Mouse (Mus musculus) midbrain, embryonic 13.5 days (tissue): ENCODE measurements at regions not wholly inside any gene's neighbourhood (a gene's known extent, or its start where the extent isn't known, plus 50 kb on each side); places are given as distances from the start of the nearest gene placed in this dataset.
"Not testable (repeated sequence)": the region's sequence is repeated elsewhere in the genome, so short reads cannot be mapped to it uniquely, and the experiment has no call there.

ENCODE experiments used
- ATAC-seq: fragments of 200-750 bp; cut with Nextera tagmentation; 2 replicates; pipeline ENCODE4 v1.8.0; 2017; ENCODE audit warnings: mild to moderate bottlenecking, moderate TSS enrichment, moderate library complexity
- H3K27ac ChIP-seq: fragments of 300-500 bp; sonication (generic); 2 replicates; pipeline ENCODE4 v1.5.1; 2015; ENCODE audit warnings: inconsistent platforms, mild to moderate bottlenecking, moderate library complexity
- H3K27me3 ChIP-seq: fragments of 300-500 bp; sonication (generic); 2 replicates; pipeline ENCODE4 v1.6.1; 2015; ENCODE audit warnings: mild to moderate bottlenecking, inconsistent platforms
- H3K36me3 ChIP-seq: fragments of 300-500 bp; sonication (generic); 2 replicates; pipeline ENCODE4 v1.6.1; 2015; ENCODE audit warnings: mild to moderate bottlenecking, inconsistent platforms
- H3K4me1 ChIP-seq: fragments of 300-500 bp; sonication (generic); replicated peaks from 2 replicates; pipeline ENCODE4 v1.6.1; 2015; ENCODE audit warnings: inconsistent platforms
- H3K4me2 ChIP-seq: fragments of 300-500 bp; sonication (generic); replicated peaks from 2 replicates; pipeline ENCODE4 v1.6.1; 2015; ENCODE audit warnings: moderate library complexity, mild to moderate bottlenecking, inconsistent platforms
- H3K4me3 ChIP-seq: fragments of 300-500 bp; sonication (generic); replicated peaks from 2 replicates; pipeline ENCODE4 v1.5.1; 2015; ENCODE audit warnings: mild to moderate bottlenecking, inconsistent platforms
- H3K9ac ChIP-seq: fragments of 300-500 bp; sonication (generic); replicated peaks from 2 replicates; pipeline ENCODE4 v1.6.1; 2015; ENCODE audit warnings: mild to moderate bottlenecking, inconsistent platforms
- H3K9me3 ChIP-seq: fragments of 300-500 bp; sonication (generic); 2 replicates; pipeline ENCODE4 v1.6.1; 2016; ENCODE audit warnings: mild to moderate bottlenecking, inconsistent platforms
- WGBS: fragments of 180-500 bp; shearing (Covaris S2); methylation state at CpG from one replicate; pipeline ENCODE4 v1.1.7; 2015; 5-methylcytosine and 5-hydroxymethylcytosine counted together

DNA sequence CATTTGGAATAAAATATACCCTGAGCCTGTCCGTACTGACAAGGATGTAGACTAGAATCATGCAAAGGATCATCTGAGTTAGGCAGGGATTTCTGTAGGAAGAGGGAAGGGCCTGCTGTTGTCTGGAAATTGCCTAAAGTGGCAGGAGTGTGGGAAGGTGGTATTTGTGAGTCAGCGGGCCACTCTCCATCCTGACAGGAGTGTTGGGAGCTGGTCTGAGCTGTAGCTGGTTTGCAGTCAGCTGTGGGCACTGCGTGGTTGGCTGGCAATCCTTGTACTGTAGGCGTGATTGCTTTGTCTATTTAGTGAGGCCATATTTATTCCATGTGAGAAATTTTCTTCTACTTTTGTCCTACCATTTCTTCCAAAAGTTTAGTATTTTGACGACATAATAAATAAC lies 524.2 kb upstream of the BB014433 start:
- no peaks in the 10 kb centered on the region for H3K36me3 ChIP-seq
- no peak overlapping the region for H3K4me3 ChIP-seq
- H3K27me3 ChIP-seq: no peaks in the 10 kb centered on the region
- WGBS: 87% methylated on average over 5 of the region's 5 CpGs
- H3K4me2 ChIP-seq: no peak overlapping the region
- no peaks in the 10 kb centered on the region for H3K4me1 ChIP-seq
- H3K27ac ChIP-seq: no peak overlapping the region
- no peaks in the 10 kb centered on the region for H3K9me3 ChIP-seq
- no peak for ATAC-seq
- no peak overlapping the region for H3K9ac ChIP-seq

DNA sequence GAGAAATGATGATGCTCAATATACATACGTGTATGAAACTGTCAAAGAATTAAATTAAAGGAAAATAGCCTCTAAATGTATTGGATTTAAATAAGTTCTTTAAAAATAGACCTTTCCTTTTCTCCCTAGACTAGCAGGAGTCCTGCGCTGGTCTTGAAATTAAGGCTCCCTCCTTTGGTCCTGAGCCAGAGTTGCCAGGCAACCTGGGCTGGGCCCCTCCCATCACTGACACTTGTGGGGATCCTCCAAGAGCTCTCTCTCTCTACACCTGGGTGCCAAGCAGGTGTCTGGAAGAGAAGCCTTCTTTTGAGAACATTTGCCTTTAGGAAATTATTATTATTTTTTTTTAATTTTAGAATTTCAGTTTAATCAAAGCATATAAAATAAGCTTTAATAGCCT lies 521.9 kb upstream of the BB014433 start:
- no peak overlapping the region for H3K27ac ChIP-seq
- no peak for ATAC-seq
- H3K4me1 ChIP-seq: no peaks in the 10 kb centered on the region
- no peak overlapping the region for H3K4me2 ChIP-seq
- WGBS: 70% methylated on average over 2 of the region's 2 CpGs
- no peak overlapping the region for H3K9ac ChIP-seq
- H3K4me3 ChIP-seq: no peak overlapping the region
- H3K27me3 ChIP-seq: no peaks in the 10 kb centered on the region
- H3K36me3 ChIP-seq: no peaks in the 10 kb centered on the region
- H3K9me3 ChIP-seq: no peaks in the 10 kb centered on the region

DNA sequence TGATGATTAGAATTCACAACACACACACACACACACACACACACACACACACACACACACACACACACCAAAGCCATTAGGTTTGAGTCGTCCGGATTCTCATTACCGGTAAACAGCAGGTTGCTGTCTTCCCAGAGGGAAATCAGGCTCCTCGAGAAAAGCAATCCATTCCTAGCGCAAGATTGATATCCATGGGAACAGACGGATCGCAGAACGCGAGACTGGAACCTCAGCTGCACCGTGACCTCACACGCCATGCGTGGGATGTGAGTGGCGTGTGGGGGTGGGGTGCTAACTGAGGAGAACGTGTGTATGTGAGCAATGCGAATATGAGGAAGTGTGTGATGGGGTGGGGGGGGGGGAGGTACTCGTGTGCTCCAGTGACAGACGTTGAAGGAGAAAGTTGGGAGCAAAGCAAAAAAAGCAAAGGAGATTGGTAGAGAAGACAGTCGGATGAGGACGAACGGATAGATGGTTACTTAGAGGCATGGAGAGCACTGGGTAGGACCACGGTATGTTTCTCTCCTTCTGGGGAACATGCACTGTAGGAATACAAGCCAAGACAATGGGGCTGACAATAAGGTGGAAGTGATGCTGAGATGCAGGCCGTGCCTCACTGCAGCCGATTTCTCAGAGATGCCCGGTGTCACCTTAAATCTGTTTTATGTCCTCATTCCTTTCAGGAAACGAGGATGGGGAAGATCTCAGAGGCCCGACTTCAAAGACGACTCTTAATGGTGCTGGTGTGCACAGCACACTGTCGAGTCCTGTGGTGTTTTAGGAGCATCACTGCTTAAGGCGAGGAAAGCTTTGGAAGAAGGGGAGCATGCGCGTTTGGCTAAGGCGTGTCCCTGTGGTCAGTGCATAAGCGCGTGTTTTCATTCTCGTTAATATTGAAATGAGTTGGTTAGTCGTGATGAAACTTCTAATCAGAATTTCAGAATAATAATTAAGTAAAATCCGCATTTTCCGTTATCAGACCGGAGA lies 516.7 kb upstream of the BB014433 start:
- Histone ChIP-seq H3K4me3 (no peak overlapping the region), H3K36me3 (no peaks in the 10 kb centered on the region), H3K27me3 (no peaks in the 10 kb centered on the region), H3K9me3 (no peaks in the 10 kb centered on the region), H3K4me1 (no peaks in the 10 kb centered on the region), H3K9ac (no peak overlapping the region), H3K4me2 (no peak overlapping the region), H3K27ac (no peak overlapping the region)
- WGBS: 77% methylated on average over 39 of the region's 39 CpGs
- ATAC-seq: peak; percentile 64; the same call in 1 of the 2 replicates

DNA sequence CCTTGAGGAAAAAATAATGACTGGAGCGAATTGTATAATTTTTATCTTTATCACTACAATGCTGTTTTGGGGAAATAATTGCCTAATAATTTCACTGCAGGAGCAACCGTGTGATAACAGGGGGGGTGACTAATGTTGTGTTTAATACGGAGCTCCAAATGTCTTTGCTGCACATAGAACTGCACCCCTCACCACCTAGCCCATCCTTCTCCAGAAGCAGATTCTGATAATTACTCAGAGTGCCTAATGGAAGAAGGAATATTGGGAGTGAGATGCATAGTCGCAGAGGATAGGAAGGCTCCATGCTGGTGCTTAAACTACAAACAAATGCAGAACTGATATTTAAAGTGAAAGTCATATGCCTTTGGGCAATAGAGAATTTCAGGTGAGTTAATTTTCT lies 486.1 kb upstream of the BB014433 start:
- Histone ChIP-seq H3K27me3 (no peaks in the 10 kb centered on the region), H3K9ac (no peak overlapping the region), H3K36me3 (no peaks in the 10 kb centered on the region), H3K4me3 (no peak overlapping the region), H3K4me2 (no peak overlapping the region), H3K27ac (no peak overlapping the region), H3K9me3 (no peaks in the 10 kb centered on the region), H3K4me1 (no peaks in the 10 kb centered on the region)
- ATAC-seq: no peak
- WGBS: 87% methylated on average over 4 of the region's 4 CpGs

DNA sequence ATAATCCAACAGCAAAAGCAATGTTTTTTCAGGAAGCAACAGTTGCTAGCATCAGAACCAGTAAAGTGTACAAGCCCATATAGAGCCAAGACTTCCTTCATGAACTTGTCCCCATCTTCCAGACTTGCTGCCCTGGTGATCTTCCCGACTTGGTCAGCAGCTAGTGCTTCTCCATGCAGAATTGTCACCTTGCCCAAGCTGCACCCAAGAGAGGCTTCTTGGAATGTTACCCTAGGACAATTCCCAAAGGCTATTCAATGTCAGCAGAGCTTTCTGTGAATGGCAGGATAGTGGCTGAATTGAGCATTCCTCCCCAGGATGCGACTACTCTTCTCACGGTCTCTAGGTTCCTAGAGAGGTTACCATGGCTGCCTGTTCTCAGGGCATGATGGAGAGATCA lies 479.6 kb upstream of the BB014433 start:
- WGBS: 94% methylated on average over 3 of the region's 3 CpGs
- Histone ChIP-seq H3K27me3 (no peaks in the 10 kb centered on the region), H3K9me3 (no peaks in the 10 kb centered on the region), H3K4me1 (no peaks in the 10 kb centered on the region), H3K4me2 (no peak overlapping the region), H3K9ac (no peak overlapping the region), H3K27ac (no peak overlapping the region), H3K4me3 (no peak overlapping the region), H3K36me3 (no peaks in the 10 kb centered on the region)
- ATAC-seq: no peak

DNA sequence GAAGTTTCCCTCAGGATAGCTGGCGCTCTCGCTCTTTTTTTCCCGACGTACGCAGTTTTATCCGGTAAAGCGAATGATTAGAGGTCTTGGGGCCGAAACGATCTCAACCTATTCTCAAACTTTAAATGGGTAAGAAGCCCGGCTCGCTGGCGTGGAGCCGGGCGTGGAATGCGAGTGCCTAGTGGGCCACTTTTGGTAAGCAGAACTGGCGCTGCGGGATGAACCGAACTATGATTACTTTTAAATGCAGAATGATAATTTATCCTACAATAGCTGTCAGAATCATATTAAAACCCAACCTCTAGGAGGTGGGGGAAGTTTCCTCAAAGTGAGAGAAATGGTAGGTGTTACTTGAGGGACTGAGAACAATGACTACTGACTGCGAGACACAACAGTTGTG lies 474.0 kb upstream of the BB014433 start:
- 64% methylated on average over 19 of the region's 19 CpGs for WGBS
- H3K4me3 ChIP-seq, ATAC-seq: not testable (repeated sequence)

DNA sequence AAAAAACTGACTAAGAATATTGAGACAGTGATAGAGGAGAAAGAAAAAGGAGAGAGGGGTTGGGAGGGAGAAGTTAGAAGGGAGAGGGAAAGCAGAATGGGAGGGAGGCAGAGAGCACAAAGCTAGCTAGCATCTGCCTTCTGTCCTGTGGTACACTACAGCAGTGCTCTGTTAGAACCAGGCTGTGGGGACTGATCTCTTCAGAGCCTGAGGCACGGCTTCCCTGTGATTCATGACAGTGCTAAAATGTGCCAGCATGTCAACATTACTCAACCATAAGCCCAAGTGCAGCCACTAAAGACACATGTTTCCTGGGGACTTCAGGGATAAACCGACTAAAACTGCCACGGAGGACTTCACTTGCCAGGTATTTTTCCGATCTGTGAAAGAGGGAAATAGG lies 455.1 kb upstream of the BB014433 start:
- H3K27me3 ChIP-seq: no peaks in the 10 kb centered on the region
- no peaks in the 10 kb centered on the region for H3K36me3 ChIP-seq
- no peaks in the 10 kb centered on the region for H3K4me1 ChIP-seq
- 91% methylated on average over 4 of the region's 4 CpGs for WGBS
- no peak overlapping the region for H3K9ac ChIP-seq
- ATAC-seq: no peak
- H3K4me2 ChIP-seq: no peak overlapping the region
- no peaks in the 10 kb centered on the region for H3K9me3 ChIP-seq
- H3K27ac ChIP-seq: no peak overlapping the region
- no peak overlapping the region for H3K4me3 ChIP-seq

More for the DNA sequence above, 474.0 kb upstream of the BB014433 start:
- H3K27ac ChIP-seq, H3K9me3 ChIP-seq, H3K4me1 ChIP-seq, H3K36me3 ChIP-seq, H3K27me3 ChIP-seq, H3K9ac ChIP-seq, H3K4me2 ChIP-seq: not testable (repeated sequence)

DNA sequence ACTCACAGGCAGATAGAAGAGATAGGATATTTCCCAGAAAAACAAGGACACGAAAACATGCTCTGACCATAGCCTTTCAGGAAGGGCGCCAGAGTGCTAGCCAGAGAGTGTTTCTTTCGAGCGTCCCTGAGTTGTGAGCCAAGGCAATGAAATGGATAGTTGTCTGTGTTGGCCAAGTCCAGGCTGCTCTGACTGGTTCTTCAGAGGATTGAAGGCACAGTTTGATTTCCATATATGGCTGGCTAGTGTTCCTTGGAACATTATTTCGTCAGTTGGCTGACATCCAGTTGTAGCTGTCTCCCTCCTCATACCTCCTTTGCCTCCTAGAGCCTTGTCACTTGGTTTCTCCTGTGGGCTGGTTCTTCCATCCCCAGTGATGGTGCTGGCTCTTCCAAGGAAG lies 451.7 kb upstream of the BB014433 start:
- 93% methylated on average over 5 of the region's 5 CpGs for WGBS
- Histone ChIP-seq H3K4me1 (no peaks in the 10 kb centered on the region), H3K9ac (no peak overlapping the region), H3K36me3 (no peaks in the 10 kb centered on the region), H3K27me3 (no peaks in the 10 kb centered on the region), H3K4me2 (no peak overlapping the region), H3K27ac (no peak overlapping the region), H3K9me3 (no peaks in the 10 kb centered on the region), H3K4me3 (no peak overlapping the region)
- ATAC-seq: no peak

DNA sequence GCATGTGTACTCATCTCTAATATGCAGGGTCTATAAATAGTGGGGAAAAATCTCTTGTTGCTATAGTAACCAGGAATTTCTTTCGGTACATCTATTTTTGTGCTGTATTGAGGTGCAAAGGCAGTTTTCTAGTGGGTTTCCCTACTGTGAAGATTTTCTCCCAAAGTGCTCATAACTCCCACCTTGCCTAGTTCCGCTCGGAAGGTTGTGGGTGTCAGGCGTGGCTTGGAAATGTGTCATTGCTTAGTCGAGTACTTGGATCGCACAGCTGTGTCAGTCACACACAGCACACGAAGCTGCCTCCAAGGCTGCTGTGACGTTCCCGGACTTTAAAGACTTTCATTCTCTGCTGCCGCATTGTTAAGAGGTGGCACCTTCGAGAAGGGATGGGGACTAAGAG lies 450.4 kb upstream of the BB014433 start:
- Histone ChIP-seq H3K27me3 (no peaks in the 10 kb centered on the region), H3K4me1 (no peaks in the 10 kb centered on the region), H3K27ac (no peak overlapping the region), H3K36me3 (no peaks in the 10 kb centered on the region), H3K4me2 (no peak overlapping the region), H3K4me3 (no peak overlapping the region), H3K9ac (no peak overlapping the region), H3K9me3 (no peaks in the 10 kb centered on the region)
- ATAC-seq: no peak
- 76% methylated on average over 11 of the region's 11 CpGs for WGBS

DNA sequence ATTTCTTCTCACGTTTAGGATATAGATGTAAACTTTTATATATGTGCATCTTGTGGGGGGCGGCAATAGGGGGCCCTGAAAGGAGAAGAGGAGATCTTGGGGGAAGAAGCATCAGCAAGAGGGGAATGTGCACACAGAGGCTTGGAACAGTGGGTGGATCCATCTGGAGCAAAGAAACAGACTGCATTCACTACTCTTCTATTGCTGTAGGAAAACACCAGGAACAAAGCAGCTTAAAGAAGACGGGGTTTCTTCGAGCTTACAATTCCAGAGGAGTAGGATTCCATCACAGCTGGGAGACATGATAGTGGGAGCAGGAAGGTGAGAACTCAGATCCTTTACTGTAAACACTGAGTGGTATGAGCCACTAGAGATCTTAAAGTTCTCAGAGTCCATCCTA lies 444.9 kb upstream of the BB014433 start:
- ATAC-seq: no peak
- H3K4me1 ChIP-seq: no peaks in the 10 kb centered on the region
- H3K27ac ChIP-seq: no peak overlapping the region
- no peak overlapping the region for H3K9ac ChIP-seq
- no peaks in the 10 kb centered on the region for H3K27me3 ChIP-seq
- H3K4me2 ChIP-seq: no peak overlapping the region
- no peaks in the 10 kb centered on the region for H3K9me3 ChIP-seq
- H3K4me3 ChIP-seq: no peak overlapping the region
- WGBS: 82% methylated on average over 4 of the region's 4 CpGs
- no peaks in the 10 kb centered on the region for H3K36me3 ChIP-seq

DNA sequence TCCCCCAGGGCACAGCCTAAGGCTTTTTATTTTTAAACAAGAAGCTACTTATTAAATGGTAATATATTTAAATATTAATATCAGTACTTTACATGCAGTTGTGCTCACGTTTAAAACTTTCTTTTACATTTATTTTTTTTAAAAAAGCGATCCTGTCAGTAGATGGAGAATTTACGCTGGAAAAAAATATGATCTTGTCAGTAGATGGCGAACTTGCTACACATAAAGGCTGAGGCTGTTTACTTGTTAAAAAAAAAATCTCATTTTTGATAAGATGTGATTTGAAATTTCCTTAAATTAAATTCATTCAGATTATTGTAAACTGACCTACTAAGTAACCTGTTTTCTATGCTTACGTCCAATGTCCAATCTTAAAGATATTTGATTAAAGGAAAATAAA lies 441.7 kb upstream of the BB014433 start:
- no peak overlapping the region for H3K9ac ChIP-seq
- no peak overlapping the region for H3K4me2 ChIP-seq
- no peak for ATAC-seq
- no peaks in the 10 kb centered on the region for H3K27me3 ChIP-seq
- no peak overlapping the region for H3K27ac ChIP-seq
- no peaks in the 10 kb centered on the region for H3K36me3 ChIP-seq
- no peaks in the 10 kb centered on the region for H3K4me1 ChIP-seq
- no peaks in the 10 kb centered on the region for H3K9me3 ChIP-seq
- no peak overlapping the region for H3K4me3 ChIP-seq
- 69% methylated on average over 5 of the region's 5 CpGs for WGBS

DNA sequence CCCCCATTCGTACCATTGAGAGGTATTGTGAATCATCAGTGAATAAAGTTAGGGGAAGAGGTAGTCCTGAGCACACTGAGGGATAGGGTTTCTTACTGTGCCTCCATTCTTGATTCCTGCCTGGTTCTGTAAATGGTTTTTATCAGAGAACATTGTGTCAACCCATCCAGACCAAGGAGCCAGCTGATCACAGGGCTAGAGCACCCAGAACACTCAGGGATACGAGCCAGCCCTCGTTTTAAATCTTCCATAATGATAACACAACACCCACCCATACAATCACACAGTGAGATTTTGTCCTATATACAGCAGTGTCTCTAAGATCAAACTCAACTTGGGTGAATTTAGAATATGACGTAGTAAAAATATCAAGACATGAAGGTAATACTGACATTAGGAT lies 424.7 kb upstream of the BB014433 start:
- Histone ChIP-seq H3K27ac (no peak overlapping the region), H3K4me3 (no peak overlapping the region), H3K4me2 (no peak overlapping the region), H3K9ac (no peak overlapping the region), H3K36me3 (no peaks in the 10 kb centered on the region), H3K4me1 (no peaks in the 10 kb centered on the region), H3K27me3 (no peaks in the 10 kb centered on the region), H3K9me3 (no peaks in the 10 kb centered on the region)
- no peak for ATAC-seq
- WGBS: 88% methylated on average over 4 of the region's 4 CpGs
